Mouse (Mus musculus) ES-Bruce4 (cell line): ENCODE data around the gene Olfr524. TPM values are rescaled to one million over a fixed set of nuclear protein-coding genes. Genes with fewer than 3 reads are reported as not detected.

Source experiments
- H3K27ac ChIP-seq: 2 replicates; pipeline ENCODE4 v1.5.1; 2012; ENCODE audit warnings: low read length, inconsistent platforms; ENCODE audit not compliant: insufficient read depth
- H3K27me3 ChIP-seq: 2 replicates; pipeline ENCODE4 v1.6.1; 2012; ENCODE audit warnings: mild to moderate bottlenecking, low read length, inconsistent platforms; ENCODE audit not compliant: control insufficient read depth, poor library complexity, insufficient read depth, severe bottlenecking
- H3K36me3 ChIP-seq: 2 replicates; pipeline ENCODE4 v1.6.1; 2012; ENCODE audit warnings: inconsistent platforms, mild to moderate bottlenecking, low read length, moderate library complexity; ENCODE audit not compliant: control insufficient read depth, poor library complexity, insufficient read depth, severe bottlenecking
- H3K4me1 ChIP-seq: one replicate; pipeline ENCODE4 v1.8.1; 2011; ENCODE audit warnings: low read length; ENCODE audit not compliant: control insufficient read depth, insufficient read depth
- H3K4me3 ChIP-seq: 2 replicates; pipeline ENCODE4 v1.5.1; 2011; ENCODE audit warnings: low read depth, mild to moderate bottlenecking, low read length
- H3K9ac ChIP-seq: 2 replicates; pipeline ENCODE4 v1.6.1; 2012; ENCODE audit warnings: low read depth, mild to moderate bottlenecking, inconsistent platforms; ENCODE audit not compliant: poor library complexity, severe bottlenecking
- H3K9me3 ChIP-seq: replicated peaks from 2 replicates; pipeline ENCODE4 v1.6.1; 2012; ENCODE audit warnings: mild to moderate bottlenecking, low read length, inconsistent platforms; ENCODE audit not compliant: control insufficient read depth, poor library complexity, insufficient read depth, severe bottlenecking
- CTCF ChIP-seq: IDR thresholded peaks from one replicate; pipeline ENCODE4 v1.8.1; 2011; ENCODE audit warnings: low read depth, low read length
- EP300 ChIP-seq: IDR thresholded peaks from 2 replicates; pipeline ENCODE4 v1.6.1; 2011; ENCODE audit warnings: low read depth, low read length; ENCODE audit not compliant: insufficient read depth
- POLR2A ChIP-seq: IDR thresholded peaks from one replicate; pipeline ENCODE4 v1.8.1; 2011; ENCODE audit warnings: low read length; ENCODE audit not compliant: insufficient read depth
- polyA plus RNA-seq: library from polyadenylated mRNA; stranded (reverse); fragments of >200 nt; gene quantifications from 2 replicates; pipeline ENCODE4 v1.2.4, GENCODE M21; 2011; ENCODE audit warnings: low read depth; ENCODE audit not compliant: missing spikeins, insufficient read depth, insufficient read length

The Olfr524 gene
- not detected in 2 replicates for polyA plus RNA-seq

- Histone ChIP-seq H3K27me3 (no peaks in the 10 kb centered on the region), H3K27ac (no peak within 1 kb of the TSS), H3K36me3 (no peaks in the 10 kb centered on the region), H3K4me1 (no peaks in the 10 kb centered on the region), H3K4me3 (no peak within 1 kb of the TSS), H3K9me3 (no peaks in the 10 kb centered on the region), H3K9ac (no peak within 1 kb of the TSS)
- TF ChIP-seq EP300 (no peak), POLR2A (no peak), CTCF (no peak)
Observed at GRCm38 (mm10) chr7:140205864-140206263, at the start of gene Olfr524. Gene Olfr524, minus strand, starts transcription at chr7:140205964.

- no peak overlapping the region for H3K9ac ChIP-seq
- no peaks in the 10 kb centered on the region for H3K27me3 ChIP-seq
- H3K4me3 ChIP-seq, result no peak overlapping the region
- TF ChIP-seq CTCF, result no peak
- TF ChIP-seq EP300, result no peak
- no peak for TF ChIP-seq POLR2A
- no peak overlapping the region for H3K27ac ChIP-seq
- H3K36me3 ChIP-seq, result no peaks in the 10 kb centered on the region
- no peaks in the 10 kb centered on the region; the same call in 1 of the 2 replicates for H3K9me3 ChIP-seq
- no peaks in the 10 kb centered on the region for H3K4me1 ChIP-seq
Observed at GRCm38 (mm10) chr7:140253780-140254299, 48.1 kb upstream of the Olfr524 start.

- no peak within 1 kb of the TSS for H3K4me3 ChIP-seq
- no peaks in the 10 kb centered on the region for H3K4me1 ChIP-seq
- no peaks in the 10 kb centered on the region for H3K9me3 ChIP-seq
- no peaks in the 10 kb centered on the region for H3K27me3 ChIP-seq
- H3K27ac ChIP-seq, result no peak within 1 kb of the TSS
- no peak within 1 kb of the TSS for H3K9ac ChIP-seq
- H3K36me3 ChIP-seq, result no peaks in the 10 kb centered on the region
- no peak for TF ChIP-seq POLR2A
Observed at GRCm38 (mm10) chr7:140247216-140247615, 41.5 kb upstream of the Olfr524 start, which contains the start of gene 5830411N06Rik. Gene 5830411N06Rik, plus strand, starts transcription at chr7:140247284.

- H3K36me3 ChIP-seq, result no peaks in the 10 kb centered on the region
- H3K9ac ChIP-seq, result no peak overlapping the region
- no peak overlapping the region for H3K27ac ChIP-seq
- TF ChIP-seq EP300, result no peak
- TF ChIP-seq POLR2A, result no peak
- TF ChIP-seq CTCF, result no peak
- H3K9me3 ChIP-seq, result no peaks in the 10 kb centered on the region
- H3K27me3 ChIP-seq, result no peaks in the 10 kb centered on the region
- H3K4me3 ChIP-seq, result no peak overlapping the region
- H3K4me1 ChIP-seq, result no peaks in the 10 kb centered on the region
Observed at GRCm38 (mm10) chr7:140233696-140234095, 27.9 kb upstream of the Olfr524 start.

- TF ChIP-seq EP300, result no peak
- no peak for TF ChIP-seq POLR2A
- TF ChIP-seq CTCF, result no peak
- H3K4me1 ChIP-seq, result no peaks in the 10 kb centered on the region
- H3K36me3 ChIP-seq, result no peaks in the 10 kb centered on the region
- no peak overlapping the region for H3K27ac ChIP-seq
- no peaks in the 10 kb centered on the region for H3K27me3 ChIP-seq
- H3K9me3 ChIP-seq, result no peaks in the 10 kb centered on the region
- H3K9ac ChIP-seq, result no peak overlapping the region
- no peak overlapping the region for H3K4me3 ChIP-seq
Observed at GRCm38 (mm10) chr7:140231026-140231425, 25.3 kb upstream of the Olfr524 start.

- TF ChIP-seq EP300, result no peak
- no peak for TF ChIP-seq POLR2A
- TF ChIP-seq CTCF, result no peak
- H3K4me3 ChIP-seq, result no peak overlapping the region; the same call in 1 of the 2 replicates
- no peak overlapping the region for H3K27ac ChIP-seq
- H3K27me3 ChIP-seq, result no peaks in the 10 kb centered on the region
- no peaks in the 10 kb centered on the region for H3K36me3 ChIP-seq
- no peak overlapping the region for H3K9ac ChIP-seq
- H3K4me1 ChIP-seq, result no peaks in the 10 kb centered on the region
- no peaks in the 10 kb centered on the region for H3K9me3 ChIP-seq
Observed at GRCm38 (mm10) chr7:140228476-140228875, 22.7 kb upstream of the Olfr524 start.
